Mouse (Mus musculus): ENCODE data around the gene Asb11. TPM values are rescaled to one million over a fixed set of nuclear protein-coding genes. Genes with fewer than 3 reads are reported as not detected.

The Asb11 gene
- 79.9 and 83.9 TPM in 2 replicates for polyA plus RNA-seq (2015; fragmentation: Nextera tagmentation; extraction: Ambion mirVana)

DNA sequence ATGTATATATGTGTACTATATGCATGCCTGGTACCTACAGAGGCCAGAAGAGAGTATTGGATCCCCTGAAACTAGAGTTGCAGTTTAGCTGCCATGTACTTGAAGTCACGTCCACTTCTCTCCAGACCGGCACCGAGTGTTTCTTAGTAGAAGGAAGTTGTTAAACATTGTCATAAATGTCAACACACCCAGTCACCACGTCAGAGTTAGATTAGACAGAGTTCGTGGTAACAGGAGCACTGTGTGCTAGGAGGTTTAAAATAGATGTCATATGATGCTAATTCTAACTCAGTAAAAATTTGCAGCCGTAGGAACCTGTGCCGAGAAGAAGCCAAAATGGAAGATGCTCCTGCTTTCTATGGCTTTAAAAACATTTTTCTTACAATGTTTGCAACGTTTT is at the start of gene Asb11:
Asb11 (plus strand) TSS at position 286 of the 400 bp plus-strand sequence.
- peak; percentile 79 for ATAC-seq (replicated peaks; ENCODE audit: extremely low read depth, insufficient read depth, low FRiP score)
- H3K4me2 ChIP-seq (ENCODE audit: low read depth, low read length): peak within 1 kb of the TSS; percentile 44
- H3K27ac ChIP-seq (ENCODE audit: low read length): peak within 1 kb of the TSS; percentile 80
- H3K9me3 ChIP-seq (replicated peaks; ENCODE audit: control insufficient read depth, low read length): no peaks in the 10 kb centered on the region
- peak within 1 kb of the TSS; percentile 67 for H3K9ac ChIP-seq (ENCODE audit: low read length)
- no peaks in the 10 kb centered on the region for H3K27me3 ChIP-seq (ENCODE audit: control insufficient read depth, insufficient read depth, low read length)
- 40% methylated on average over 8 of the region's 8 CpGs for WGBS
- H3K4me1 ChIP-seq (ENCODE audit: control insufficient read depth, insufficient read depth, low read length): no peaks in the 10 kb centered on the region; the same call in 1 of the 2 replicates
- H3K36me3 ChIP-seq (ENCODE audit: control insufficient read depth, insufficient read depth): peaks cover 9% of the 10 kb centered on the region; the same call in 1 of the 2 replicates
- H3K4me3 ChIP-seq (ENCODE audit: low read length): peak within 1 kb of the TSS; percentile 50

DNA sequence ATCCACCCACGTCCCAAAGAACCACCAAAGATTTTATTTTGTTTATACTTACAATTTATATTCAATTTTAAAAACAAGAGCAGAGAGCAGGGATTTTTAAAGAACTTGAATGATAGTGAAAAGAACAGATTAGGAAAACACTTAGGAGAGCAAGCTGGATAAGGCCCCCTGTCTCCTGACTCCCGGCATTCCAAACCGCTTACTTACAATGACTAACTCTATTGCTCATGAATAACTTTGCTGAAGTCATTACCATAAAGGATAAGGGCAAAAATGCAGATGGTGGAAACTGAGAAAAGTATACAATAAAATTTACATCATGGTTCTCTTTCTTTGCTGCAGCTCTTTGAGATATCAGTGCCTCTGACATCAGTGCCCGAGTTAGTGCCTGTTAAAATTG is 42.7 kb upstream of the Asb11 start:
- 68% methylated on average over 4 of the region's 4 CpGs for WGBS

DNA sequence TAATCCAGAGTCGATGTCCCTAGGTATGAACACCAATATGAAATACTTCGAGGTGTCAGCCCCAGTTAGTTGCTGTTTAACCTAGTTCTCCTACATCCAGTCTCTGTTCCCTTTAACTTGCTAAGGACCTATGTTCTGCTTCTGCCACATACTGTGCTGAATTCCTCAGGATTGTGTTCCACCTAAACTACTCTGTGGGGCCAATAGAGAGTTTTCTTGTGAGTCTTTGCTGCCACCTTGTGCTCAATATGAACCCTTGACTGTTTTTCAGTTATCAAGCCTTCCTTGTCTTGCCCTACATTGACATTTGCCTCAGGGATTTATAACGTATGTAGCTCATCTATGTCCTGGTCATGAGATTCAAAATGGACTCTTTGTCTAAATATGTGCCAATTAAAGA is 38.3 kb upstream of the Asb11 start:
- no peak overlapping the region for H3K9ac ChIP-seq (ENCODE audit: low read length)
- H3K4me3 ChIP-seq (ENCODE audit: low read length): no peak overlapping the region
- 0 out of 2 replicates have a peak, but pooled peaks cover 2% of the 10 kb centered on the region for H3K9me3 ChIP-seq (replicated peaks; ENCODE audit: control insufficient read depth, low read length)
- H3K27ac ChIP-seq (ENCODE audit: low read length): no peak overlapping the region
- ATAC-seq (replicated peaks; ENCODE audit: extremely low read depth, insufficient read depth, low FRiP score): no peak
- H3K27me3 ChIP-seq (ENCODE audit: control insufficient read depth, insufficient read depth, low read length): no peaks in the 10 kb centered on the region
- no peaks in the 10 kb centered on the region for H3K4me1 ChIP-seq (ENCODE audit: control insufficient read depth, insufficient read depth, low read length)
- no peak overlapping the region for H3K4me2 ChIP-seq (ENCODE audit: low read depth, low read length)
- H3K36me3 ChIP-seq (ENCODE audit: control insufficient read depth, insufficient read depth): no peaks in the 10 kb centered on the region
- WGBS: 52% methylated on average over 3 of the region's 3 CpGs

More for the DNA sequence above, 42.7 kb upstream of the Asb11 start:
- no peak for ATAC-seq (replicated peaks; ENCODE audit: extremely low read depth, insufficient read depth, low FRiP score)
- Histone ChIP-seq H3K4me1 (ENCODE audit: control insufficient read depth, insufficient read depth, low read length) (no peaks in the 10 kb centered on the region), H3K9me3 (replicated peaks; ENCODE audit: control insufficient read depth, low read length) (no peaks in the 10 kb centered on the region), H3K9ac (ENCODE audit: low read length) (no peak overlapping the region), H3K36me3 (ENCODE audit: control insufficient read depth, insufficient read depth) (no peaks in the 10 kb centered on the region), H3K27me3 (ENCODE audit: control insufficient read depth, insufficient read depth, low read length) (no peaks in the 10 kb centered on the region), H3K27ac (ENCODE audit: low read length) (no peak overlapping the region), H3K4me2 (ENCODE audit: low read depth, low read length) (no peak overlapping the region), H3K4me3 (ENCODE audit: low read length) (no peak overlapping the region)

DNA sequence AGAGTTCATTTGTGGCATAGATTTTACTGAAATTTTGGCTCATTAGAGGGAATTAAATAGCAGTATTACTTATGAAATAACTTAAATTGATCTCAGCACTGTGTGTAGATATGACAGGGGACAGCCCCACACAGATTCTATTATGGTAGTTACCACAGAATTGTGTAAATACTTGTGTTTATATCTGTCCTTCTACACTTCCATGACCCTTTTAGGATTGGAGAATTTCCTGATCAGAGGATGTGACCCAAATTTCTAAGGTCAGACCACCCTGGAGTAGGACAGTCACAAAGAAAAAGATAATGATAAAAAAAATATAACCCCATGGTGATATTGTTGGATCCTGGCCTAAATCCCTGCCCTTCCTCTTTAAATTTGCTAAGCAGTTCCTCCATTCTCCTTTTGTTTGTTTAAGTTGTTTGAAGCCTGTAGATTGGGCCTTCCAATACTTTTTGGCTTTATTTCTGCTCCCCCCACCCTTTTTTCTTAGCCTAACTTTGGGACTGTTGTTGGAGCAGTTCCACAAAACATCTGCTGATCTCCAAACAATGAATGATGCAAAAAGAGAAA is 31.6 kb upstream of the Asb11 start:
- H3K9me3 ChIP-seq (replicated peaks; ENCODE audit: control insufficient read depth, low read length): 0 out of 2 replicates have a peak, but pooled peaks cover 3% of the 10 kb centered on the region
- H3K9ac ChIP-seq (ENCODE audit: low read length): no peak overlapping the region
- ATAC-seq (replicated peaks; ENCODE audit: extremely low read depth, insufficient read depth, low FRiP score): no peak
- H3K27me3 ChIP-seq (ENCODE audit: control insufficient read depth, insufficient read depth, low read length): no peaks in the 10 kb centered on the region
- no peak overlapping the region for H3K4me2 ChIP-seq (ENCODE audit: low read depth, low read length)
- H3K27ac ChIP-seq (ENCODE audit: low read length): no peak overlapping the region
- H3K4me3 ChIP-seq (ENCODE audit: low read length): no peak overlapping the region
- H3K4me1 ChIP-seq (ENCODE audit: control insufficient read depth, insufficient read depth, low read length): no peaks in the 10 kb centered on the region
- H3K36me3 ChIP-seq (ENCODE audit: control insufficient read depth, insufficient read depth): no peaks in the 10 kb centered on the region

DNA sequence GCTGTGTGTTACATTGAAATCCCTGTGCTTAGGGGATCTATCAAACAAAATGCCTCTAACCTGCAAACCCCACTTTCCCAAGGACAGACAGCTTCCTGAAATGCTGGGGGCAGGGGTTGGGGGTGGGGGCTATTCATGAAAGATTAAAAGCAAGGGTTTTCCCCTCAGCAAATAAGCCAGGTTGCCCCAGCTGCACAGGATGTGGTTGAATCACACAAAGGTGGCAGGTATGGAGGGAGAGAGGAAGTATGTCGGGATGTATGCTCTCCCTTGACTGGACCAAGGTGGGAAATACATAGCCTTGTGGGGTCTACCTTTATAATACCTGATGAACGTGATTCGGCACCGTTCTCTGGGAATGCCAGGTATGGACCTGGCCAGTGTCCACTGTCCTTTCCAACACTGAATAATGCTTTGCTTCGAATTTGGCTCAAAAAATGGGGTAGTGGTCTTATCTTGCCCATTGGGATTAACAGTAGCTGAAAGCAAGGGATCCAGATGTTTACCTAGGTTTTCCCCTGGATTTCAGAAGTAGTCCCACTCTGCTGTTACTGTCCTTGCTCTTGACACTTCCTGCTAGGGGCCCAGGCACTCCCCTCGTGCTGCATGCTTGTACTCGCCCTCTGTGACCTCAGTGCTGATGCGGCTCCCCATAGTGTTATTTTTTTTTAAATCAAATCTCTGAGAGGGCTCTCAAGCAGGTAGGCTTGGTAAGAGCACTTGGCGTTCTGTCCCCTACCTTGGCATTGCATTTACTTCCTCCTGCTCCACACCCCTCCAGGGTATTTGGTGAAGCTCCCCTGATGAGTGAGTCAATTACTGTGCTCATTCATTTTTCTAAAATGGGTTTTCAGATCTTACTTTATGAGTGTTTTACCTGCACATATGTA is 30.4 kb upstream of the Asb11 start:
- no peak for ATAC-seq (replicated peaks; ENCODE audit: extremely low read depth, insufficient read depth, low FRiP score)
- Histone ChIP-seq H3K4me1 (ENCODE audit: control insufficient read depth, insufficient read depth, low read length) (no peaks in the 10 kb centered on the region), H3K4me3 (ENCODE audit: low read length) (no peak overlapping the region), H3K27ac (ENCODE audit: low read length) (no peak overlapping the region), H3K36me3 (ENCODE audit: control insufficient read depth, insufficient read depth) (no peaks in the 10 kb centered on the region), H3K4me2 (ENCODE audit: low read depth, low read length) (no peak overlapping the region), H3K9ac (ENCODE audit: low read length) (no peak overlapping the region), H3K9me3 (replicated peaks; ENCODE audit: control insufficient read depth, low read length) (0 out of 2 replicates have a peak, but pooled peaks cover 3% of the 10 kb centered on the region), H3K27me3 (ENCODE audit: control insufficient read depth, insufficient read depth, low read length) (no peaks in the 10 kb centered on the region)
- 61% methylated on average over 9 of the region's 9 CpGs for WGBS

DNA sequence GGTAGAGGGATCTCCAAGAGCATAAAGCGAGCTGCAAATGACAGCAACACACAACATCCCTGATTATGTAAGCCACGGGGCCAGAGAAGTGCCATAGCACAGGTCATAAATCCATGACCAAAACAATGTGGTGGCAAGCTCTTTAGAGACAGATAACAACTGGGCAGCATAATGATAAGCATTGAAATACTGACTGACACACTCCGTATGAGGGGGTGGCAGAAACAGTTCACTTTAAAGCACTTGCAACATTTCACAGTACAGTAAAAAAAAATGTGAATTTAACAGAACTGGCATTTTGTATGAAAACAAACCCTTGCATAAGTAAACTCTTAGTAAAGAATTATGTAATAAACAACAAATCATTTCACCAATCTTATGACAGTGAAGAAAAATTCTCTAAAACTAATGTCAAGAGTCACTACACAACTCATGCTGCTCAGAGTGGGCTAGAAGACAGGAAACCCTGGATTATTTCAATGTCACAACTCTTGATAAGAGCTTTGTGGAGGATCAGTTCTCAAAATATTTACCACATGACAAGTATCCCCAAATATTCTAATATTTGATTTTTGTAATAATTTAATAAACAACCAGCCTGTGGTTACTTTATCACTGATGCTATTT is 28.4 kb upstream of the Asb11 start:
- Histone ChIP-seq H3K36me3 (ENCODE audit: control insufficient read depth, insufficient read depth) (no peaks in the 10 kb centered on the region), H3K9me3 (replicated peaks; ENCODE audit: control insufficient read depth, low read length) (0 out of 2 replicates have a peak, but pooled peaks cover under 1% of the 10 kb centered on the region), H3K9ac (ENCODE audit: low read length) (no peak overlapping the region), H3K4me3 (ENCODE audit: low read length) (no peak overlapping the region), H3K4me2 (ENCODE audit: low read depth, low read length) (no peak overlapping the region), H3K27me3 (ENCODE audit: control insufficient read depth, insufficient read depth, low read length) (no peaks in the 10 kb centered on the region), H3K4me1 (ENCODE audit: control insufficient read depth, insufficient read depth, low read length) (no peaks in the 10 kb centered on the region), H3K27ac (ENCODE audit: low read length) (no peak overlapping the region)
- WGBS: 57% methylated on average over 3 of the region's 3 CpGs
- no peak for ATAC-seq (replicated peaks; ENCODE audit: extremely low read depth, insufficient read depth, low FRiP score)

DNA sequence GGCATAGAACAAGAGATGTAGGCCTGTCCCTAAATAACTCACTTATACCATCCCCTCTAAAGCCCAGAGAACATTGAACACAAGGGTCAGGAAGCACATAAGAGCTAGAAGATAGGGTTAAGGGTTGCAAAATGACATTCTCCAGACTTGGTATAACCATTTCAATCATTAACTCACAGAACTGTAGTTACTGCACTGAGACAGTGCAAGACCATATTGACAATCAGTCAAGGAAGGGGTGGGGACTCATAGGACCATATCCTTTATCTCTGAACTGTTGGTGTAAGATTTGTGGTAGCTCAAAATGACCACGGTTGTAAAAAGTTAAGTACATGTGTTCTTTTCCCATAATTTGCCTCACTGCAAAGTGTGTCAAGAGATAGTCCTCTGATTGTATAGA is 26.2 kb upstream of the Asb11 start:
- 67% methylated on average over 1 of the region's 1 CpGs for WGBS
- ATAC-seq (replicated peaks; ENCODE audit: extremely low read depth, insufficient read depth, low FRiP score): no peak
- Histone ChIP-seq H3K27ac (ENCODE audit: low read length) (no peak overlapping the region), H3K4me3 (ENCODE audit: low read length) (no peak overlapping the region), H3K4me2 (ENCODE audit: low read depth, low read length) (no peak overlapping the region), H3K4me1 (ENCODE audit: control insufficient read depth, insufficient read depth, low read length) (no peaks in the 10 kb centered on the region), H3K36me3 (ENCODE audit: control insufficient read depth, insufficient read depth) (no peaks in the 10 kb centered on the region), H3K27me3 (ENCODE audit: control insufficient read depth, insufficient read depth, low read length) (no peaks in the 10 kb centered on the region), H3K9me3 (replicated peaks; ENCODE audit: control insufficient read depth, low read length) (no peaks in the 10 kb centered on the region), H3K9ac (ENCODE audit: low read length) (no peak overlapping the region)

DNA sequence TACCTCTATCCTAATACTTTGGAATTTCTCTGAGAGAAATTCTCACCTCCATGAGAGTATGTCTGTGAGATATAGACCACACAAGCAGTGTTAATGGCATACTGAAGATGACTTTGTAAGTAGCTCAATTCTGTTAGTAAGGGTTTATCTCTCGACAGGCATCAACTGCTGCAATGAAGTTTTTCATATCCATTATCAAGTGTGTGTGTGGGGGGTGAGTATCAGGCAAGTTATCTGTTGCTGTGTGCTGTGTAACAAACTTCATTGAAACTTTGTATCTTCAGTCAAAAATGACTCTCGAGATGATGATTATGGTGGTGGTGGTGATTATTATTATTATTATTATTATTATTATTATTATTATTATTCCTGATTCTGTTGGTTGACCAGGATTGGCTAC is 20.0 kb upstream of the Asb11 start:
- Histone ChIP-seq H3K4me1 (ENCODE audit: control insufficient read depth, insufficient read depth, low read length) (peaks cover 7% of the 10 kb centered on the region), H3K4me2 (ENCODE audit: low read depth, low read length) (no peak overlapping the region), H3K27ac (ENCODE audit: low read length) (no peak overlapping the region), H3K9ac (ENCODE audit: low read length) (no peak overlapping the region), H3K27me3 (ENCODE audit: control insufficient read depth, insufficient read depth, low read length) (no peaks in the 10 kb centered on the region), H3K36me3 (ENCODE audit: control insufficient read depth, insufficient read depth) (no peaks in the 10 kb centered on the region), H3K9me3 (replicated peaks; ENCODE audit: control insufficient read depth, low read length) (no peaks in the 10 kb centered on the region), H3K4me3 (ENCODE audit: low read length) (no peak overlapping the region)
- WGBS: 67% methylated on average over 2 of the region's 2 CpGs
- ATAC-seq (replicated peaks; ENCODE audit: extremely low read depth, insufficient read depth, low FRiP score): no peak

DNA sequence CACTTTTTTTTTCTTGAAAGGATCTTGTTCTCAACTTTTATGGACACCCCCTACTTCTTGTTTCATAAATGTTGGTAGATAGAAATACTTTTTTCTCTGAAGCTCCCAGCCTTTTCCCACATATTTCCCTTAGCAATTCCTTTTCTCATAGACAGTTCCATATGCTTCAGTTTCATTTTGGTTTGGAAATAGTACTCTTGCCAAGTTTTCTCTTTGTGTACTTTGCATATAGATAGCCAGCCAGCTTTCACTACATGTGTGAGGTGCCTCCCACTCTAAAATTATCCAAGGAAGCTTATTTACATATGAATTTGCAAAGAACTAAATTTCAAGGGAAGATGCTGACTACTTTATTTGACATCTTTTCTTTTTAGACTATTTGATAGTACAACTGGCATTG is 18.8 kb upstream of the Asb11 start:
- H3K4me1 ChIP-seq (ENCODE audit: control insufficient read depth, insufficient read depth, low read length): peaks cover 7% of the 10 kb centered on the region
- no peak overlapping the region for H3K27ac ChIP-seq (ENCODE audit: low read length)
- H3K27me3 ChIP-seq (ENCODE audit: control insufficient read depth, insufficient read depth, low read length): no peaks in the 10 kb centered on the region
- no peak for ATAC-seq (replicated peaks; ENCODE audit: extremely low read depth, insufficient read depth, low FRiP score)
- H3K4me3 ChIP-seq (ENCODE audit: low read length): no peak overlapping the region
- no peak overlapping the region for H3K9ac ChIP-seq (ENCODE audit: low read length)
- H3K9me3 ChIP-seq (replicated peaks; ENCODE audit: control insufficient read depth, low read length): no peaks in the 10 kb centered on the region
- peaks cover 3% of the 10 kb centered on the region; the same call in 1 of the 2 replicates for H3K36me3 ChIP-seq (ENCODE audit: control insufficient read depth, insufficient read depth)
- no peak overlapping the region for H3K4me2 ChIP-seq (ENCODE audit: low read depth, low read length)
